Mouse (Mus musculus) midbrain, embryonic 10.5 days (tissue): Measurements from ENCODE around the gene Ascl3. TPM values are rescaled to one million over a fixed set of nuclear protein-coding genes. Genes with fewer than 3 reads are reported as not detected.

ENCODE experiments used
- DNase-seq: peaks from one replicate; pipeline ENCODE4 v3.0.0-alpha.2; 2017; ENCODE audit warnings: low spot score
- H3K27ac ChIP-seq: fragments of 300-500 bp; sonication (generic); replicated peaks from 2 replicates; pipeline ENCODE4 v1.5.1; 2016; ENCODE audit warnings: mild to moderate bottlenecking
- H3K27me3 ChIP-seq: fragments of 300-500 bp; sonication (generic); 2 replicates; pipeline ENCODE4 v1.6.1; 2016; ENCODE audit warnings: low read depth, mild to moderate bottlenecking; ENCODE audit not compliant: poor library complexity, severe bottlenecking
- H3K36me3 ChIP-seq: fragments of 300-500 bp; sonication (generic); 2 replicates; pipeline ENCODE4 v1.6.1; 2016; ENCODE audit warnings: mild to moderate bottlenecking, moderate library complexity
- H3K4me1 ChIP-seq: fragments of 300-500 bp; sonication (generic); 2 replicates; pipeline ENCODE4 v1.6.1; 2016
- H3K4me3 ChIP-seq: fragments of 300-500 bp; sonication (generic); 2 replicates; pipeline ENCODE4 v1.5.1; 2016; ENCODE audit warnings: mild to moderate bottlenecking, moderate library complexity
- H3K9me3 ChIP-seq: fragments of 300-500 bp; sonication (generic); replicated peaks from 2 replicates; pipeline ENCODE4 v1.6.1; 2016; ENCODE audit warnings: mild to moderate bottlenecking
- WGBS: fragments of 180-500 bp; shearing (Covaris S2); methylation state at CpG from one replicate; pipeline ENCODE4 v1.1.7; 2016; 5-methylcytosine and 5-hydroxymethylcytosine counted together
- polyA plus RNA-seq: library from polyadenylated mRNA; unstranded; fragments of >200 nt; fragmentation: Nextera tagmentation; extraction: Ambion mirVana; gene quantifications from 2 replicates; pipeline ENCODE4 v1.2.1, GENCODE M21; 2016

The Ascl3 gene
- polyA plus RNA-seq, result 0.20 TPM in 1 of 2 replicates, not detected in the other

DNA sequence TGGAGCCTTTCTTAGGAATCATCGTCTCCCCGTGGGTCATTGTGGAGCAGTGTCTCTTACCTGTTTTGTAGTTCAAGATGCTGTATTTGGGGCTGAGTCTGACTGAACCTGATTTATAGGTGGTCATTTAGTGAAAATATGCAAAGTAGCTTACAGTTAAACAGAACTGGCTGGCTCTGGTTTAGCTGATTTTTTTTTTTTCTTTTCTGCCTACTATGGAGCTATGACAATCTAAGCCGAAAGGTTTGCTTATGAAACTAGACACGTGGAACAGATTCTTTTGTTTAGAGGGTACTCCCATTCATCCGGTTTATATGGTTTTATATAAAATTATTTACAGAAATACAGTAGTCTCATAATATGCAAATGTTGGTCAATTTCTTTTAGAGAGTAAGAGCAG lies at the start of gene Ascl3:
Gene Ascl3 (minus strand): TSS at position 101 of the 400 bp plus-strand sequence.
- no peak within 1 kb of the TSS for H3K4me3 ChIP-seq
- no peaks in the 10 kb centered on the region for H3K27me3 ChIP-seq
- H3K36me3 ChIP-seq, result peaks cover 13% of the 10 kb centered on the region; the same call in 1 of the 2 replicates
- H3K9me3 ChIP-seq, result no peaks in the 10 kb centered on the region
- DNase-seq, result no peak
- WGBS, result 91% methylated on average over 5 of the region's 5 CpGs
- 0 out of 2 replicates have a peak, but pooled peaks cover 3% of the 10 kb centered on the region for H3K4me1 ChIP-seq
- no peak within 1 kb of the TSS for H3K27ac ChIP-seq

DNA sequence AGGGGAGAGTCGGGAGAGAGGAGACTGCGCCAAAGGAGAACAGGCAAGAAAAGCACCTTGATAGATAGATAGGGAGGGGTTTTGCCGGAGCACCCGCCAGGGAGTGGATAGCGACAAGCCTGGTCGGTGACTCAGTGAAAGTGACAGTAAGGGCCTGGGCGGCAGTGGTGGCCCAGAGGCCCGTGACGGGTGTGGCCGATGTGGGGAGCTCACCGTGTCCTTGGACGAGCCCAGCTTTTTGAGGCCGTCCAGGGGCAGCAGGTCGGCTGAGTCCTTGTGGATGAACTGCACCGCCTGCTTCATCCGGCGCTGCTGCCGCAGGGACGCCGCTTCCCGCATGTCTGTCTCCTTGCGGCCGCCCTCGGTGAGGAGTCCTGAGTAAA lies 49.6 kb upstream of the Ascl3 start:
- peaks cover 17% of the 10 kb centered on the region for H3K4me1 ChIP-seq
- 2% methylated on average over 24 of the region's 24 CpGs for WGBS
- no peak for DNase-seq
- H3K27ac ChIP-seq, result peak overlapping the region; percentile 63; the same call in 1 of the 2 replicates
- H3K36me3 ChIP-seq, result no peaks in the 10 kb centered on the region
- H3K4me3 ChIP-seq, result peak overlapping the region; percentile 61
- peaks cover 61% of the 10 kb centered on the region for H3K27me3 ChIP-seq
- H3K9me3 ChIP-seq, result no peaks in the 10 kb centered on the region

DNA sequence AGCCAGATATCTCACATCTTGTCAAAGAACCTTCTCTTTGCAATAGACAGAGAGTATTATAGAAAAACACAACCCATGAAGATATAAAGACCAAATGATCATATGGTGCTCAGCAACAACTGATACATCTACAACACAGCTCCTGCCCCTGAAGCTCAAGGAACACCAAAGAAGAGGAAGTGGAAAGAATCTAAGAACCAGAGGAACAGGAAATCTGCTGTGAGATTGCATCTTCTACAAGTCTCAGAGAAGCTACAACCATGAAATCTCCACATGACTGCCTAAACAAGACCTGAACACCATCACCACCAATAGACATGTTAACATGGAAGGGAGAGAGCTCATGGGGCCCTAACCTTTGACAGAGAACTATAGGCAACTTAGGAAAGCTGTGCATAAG lies 40.7 kb upstream of the Ascl3 start:
- no peak for DNase-seq
- H3K27ac ChIP-seq, result no peak overlapping the region
- H3K4me1 ChIP-seq, result no peaks in the 10 kb centered on the region
- no peaks in the 10 kb centered on the region for H3K36me3 ChIP-seq
- H3K9me3 ChIP-seq, result no peaks in the 10 kb centered on the region
- no peaks in the 10 kb centered on the region for H3K27me3 ChIP-seq
- H3K4me3 ChIP-seq, result no peak overlapping the region

DNA sequence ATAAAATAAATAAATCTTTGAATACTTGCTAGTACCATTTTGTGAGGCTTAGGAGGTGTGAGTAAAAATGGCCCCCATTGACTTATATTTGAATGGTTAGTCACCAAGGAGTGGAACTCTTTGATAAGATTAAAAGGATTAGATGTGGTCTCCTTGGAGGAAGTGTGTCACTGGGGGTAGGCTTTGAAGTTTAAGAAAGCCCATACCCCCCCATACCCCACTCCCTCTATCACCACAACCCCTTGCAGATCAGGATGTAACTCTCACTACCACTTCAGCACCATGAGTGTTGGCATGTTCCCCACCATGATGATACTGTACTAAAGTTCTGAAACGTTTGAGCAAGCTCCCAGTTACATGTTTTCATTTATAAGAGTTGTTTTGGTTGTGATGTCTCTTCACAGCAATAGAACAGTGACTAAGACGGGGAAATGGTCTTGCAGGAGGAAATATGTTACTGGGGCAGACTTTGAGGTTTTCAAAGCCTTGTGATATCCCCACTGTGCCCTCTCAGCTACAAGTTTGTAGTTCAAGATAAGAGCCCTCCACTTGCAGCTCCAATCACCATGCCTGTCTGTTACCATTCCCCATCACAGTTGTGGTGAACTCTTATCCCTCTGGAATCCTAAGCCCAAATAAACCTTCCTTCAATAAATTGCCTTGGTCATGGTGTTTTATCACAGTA lies 37.3 kb upstream of the Ascl3 start:
- H3K27ac ChIP-seq, result no peak overlapping the region
- H3K36me3 ChIP-seq, result no peaks in the 10 kb centered on the region
- no peaks in the 10 kb centered on the region for H3K9me3 ChIP-seq
- no peak for DNase-seq
- H3K27me3 ChIP-seq, result no peaks in the 10 kb centered on the region
- H3K4me1 ChIP-seq, result no peaks in the 10 kb centered on the region
- no peak overlapping the region for H3K4me3 ChIP-seq
- WGBS, result 56% methylated on average over 2 of the region's 2 CpGs

DNA sequence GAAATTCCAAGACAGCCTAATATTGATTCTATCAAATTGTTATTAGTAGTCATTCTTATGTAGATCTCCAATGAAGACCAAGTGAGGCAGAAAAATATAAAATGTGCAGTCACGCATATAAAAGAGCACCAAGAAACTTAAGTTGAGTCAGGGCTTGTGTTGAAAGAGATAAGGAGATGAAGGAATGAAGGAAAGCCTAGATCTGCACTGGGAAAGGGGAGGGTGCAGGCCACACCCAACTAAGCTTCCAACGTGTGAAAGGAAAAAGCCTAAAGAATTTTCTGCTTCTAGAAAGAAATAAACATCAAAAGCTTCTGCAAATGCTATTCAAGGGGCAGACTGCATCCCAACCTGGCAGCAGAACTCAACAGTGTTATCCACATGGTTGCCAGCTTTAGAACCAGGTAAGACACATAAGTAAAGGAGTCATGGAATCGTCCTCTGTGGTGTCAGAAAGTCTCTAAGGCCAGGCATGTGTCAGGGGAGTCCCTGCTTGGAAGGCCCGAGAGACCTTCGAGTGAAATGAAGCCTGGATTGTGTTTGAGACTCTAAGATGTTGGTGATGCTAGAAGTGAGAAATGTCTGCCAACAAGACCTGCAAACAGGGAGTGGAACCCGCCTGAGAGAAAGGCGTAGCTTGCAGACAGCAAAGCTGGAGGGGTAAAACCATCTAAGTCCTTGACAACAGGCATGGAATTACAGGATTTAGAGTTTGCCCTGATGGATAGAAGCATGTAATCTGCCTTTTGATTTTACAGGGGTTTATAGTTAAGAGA lies 36.2 kb upstream of the Ascl3 start:
- no peaks in the 10 kb centered on the region for H3K27me3 ChIP-seq
- 88% methylated on average over 7 of the region's 7 CpGs for WGBS
- H3K36me3 ChIP-seq, result no peaks in the 10 kb centered on the region

DNA sequence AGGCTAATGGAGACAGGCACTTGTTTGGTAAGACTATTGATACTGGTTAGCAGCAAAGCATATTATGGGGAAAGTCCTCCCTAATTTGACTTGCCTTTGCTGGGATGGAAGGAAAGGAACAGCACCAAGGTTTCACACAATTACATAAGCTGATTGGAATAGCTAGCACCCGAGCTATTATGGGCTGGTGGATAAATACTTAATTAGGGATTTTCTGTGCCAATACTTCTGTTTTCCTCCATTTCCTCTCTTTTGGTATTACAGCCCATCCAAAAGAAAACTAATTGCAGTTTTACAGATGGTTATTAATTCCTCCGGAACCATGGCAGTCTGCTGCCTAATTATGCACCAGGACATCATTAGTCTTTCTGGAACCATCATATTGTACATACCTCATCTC lies 32.5 kb upstream of the Ascl3 start:
- WGBS, result 83% methylated on average over 2 of the region's 2 CpGs
- DNase-seq, result no peak

More for the DNA sequence above, 36.2 kb upstream of the Ascl3 start:
- H3K4me1 ChIP-seq, result no peaks in the 10 kb centered on the region
- no peak overlapping the region for H3K4me3 ChIP-seq
- H3K9me3 ChIP-seq, result no peaks in the 10 kb centered on the region
- DNase-seq, result no peak
- H3K27ac ChIP-seq, result no peak overlapping the region

DNA sequence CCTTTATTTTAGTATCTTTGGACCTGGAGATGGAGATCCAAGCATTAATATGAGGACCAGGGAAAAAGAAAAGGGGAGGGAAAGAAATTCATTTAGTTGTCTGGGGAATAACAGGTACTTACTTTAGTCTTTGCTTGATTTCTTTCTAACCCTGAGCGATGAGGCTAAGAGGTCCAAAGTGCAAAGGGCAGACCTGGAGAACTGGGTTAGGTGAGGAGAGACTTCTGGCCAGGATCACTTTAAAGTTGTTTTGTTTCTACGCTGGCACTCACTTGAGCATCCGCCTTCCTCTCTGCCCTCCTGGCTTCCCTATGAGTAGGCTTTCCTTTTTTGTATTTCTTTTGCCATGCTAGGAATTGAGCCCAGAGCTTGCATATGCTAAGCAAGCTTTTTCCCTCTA lies 24.8 kb upstream of the Ascl3 start:
- H3K36me3 ChIP-seq, result no peaks in the 10 kb centered on the region
- no peaks in the 10 kb centered on the region for H3K27me3 ChIP-seq
- no peak overlapping the region for H3K27ac ChIP-seq
- DNase-seq, result no peak
- no peak overlapping the region for H3K4me3 ChIP-seq
- 95% methylated on average over 3 of the region's 3 CpGs for WGBS
- H3K4me1 ChIP-seq, result peaks cover 20% of the 10 kb centered on the region
- no peaks in the 10 kb centered on the region for H3K9me3 ChIP-seq

More for the DNA sequence above, 32.5 kb upstream of the Ascl3 start:
- H3K9me3 ChIP-seq, result no peaks in the 10 kb centered on the region
- H3K27ac ChIP-seq, result no peak overlapping the region
- H3K4me3 ChIP-seq, result no peak overlapping the region
- no peaks in the 10 kb centered on the region for H3K36me3 ChIP-seq
- H3K4me1 ChIP-seq, result no peaks in the 10 kb centered on the region
- H3K27me3 ChIP-seq, result no peaks in the 10 kb centered on the region

DNA sequence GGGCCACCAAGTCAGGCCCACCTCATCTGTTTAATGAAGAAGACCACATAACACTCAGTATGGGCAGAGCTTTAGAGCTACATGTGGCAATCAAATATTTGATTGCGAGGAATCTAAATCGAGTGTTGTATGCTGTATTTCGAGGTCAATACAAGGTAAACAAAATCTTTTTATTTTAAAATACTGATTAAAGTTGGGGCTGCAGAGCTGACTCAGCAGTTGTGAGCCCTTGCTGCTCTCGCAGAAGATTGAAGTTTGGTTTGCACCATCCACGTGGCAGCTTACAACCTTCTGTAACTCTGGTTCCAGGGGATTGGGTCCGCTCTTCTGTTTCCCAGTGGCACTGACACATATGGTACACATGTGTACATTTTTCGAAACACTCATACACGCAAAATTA lies 22.5 kb upstream of the Ascl3 start:
- Histone ChIP-seq H3K4me1 (peaks cover 22% of the 10 kb centered on the region), H3K36me3 (no peaks in the 10 kb centered on the region), H3K27ac (no peak overlapping the region), H3K4me3 (no peak overlapping the region), H3K27me3 (no peaks in the 10 kb centered on the region), H3K9me3 (no peaks in the 10 kb centered on the region)
- no peak for DNase-seq
- 94% methylated on average over 8 of the region's 8 CpGs for WGBS

DNA sequence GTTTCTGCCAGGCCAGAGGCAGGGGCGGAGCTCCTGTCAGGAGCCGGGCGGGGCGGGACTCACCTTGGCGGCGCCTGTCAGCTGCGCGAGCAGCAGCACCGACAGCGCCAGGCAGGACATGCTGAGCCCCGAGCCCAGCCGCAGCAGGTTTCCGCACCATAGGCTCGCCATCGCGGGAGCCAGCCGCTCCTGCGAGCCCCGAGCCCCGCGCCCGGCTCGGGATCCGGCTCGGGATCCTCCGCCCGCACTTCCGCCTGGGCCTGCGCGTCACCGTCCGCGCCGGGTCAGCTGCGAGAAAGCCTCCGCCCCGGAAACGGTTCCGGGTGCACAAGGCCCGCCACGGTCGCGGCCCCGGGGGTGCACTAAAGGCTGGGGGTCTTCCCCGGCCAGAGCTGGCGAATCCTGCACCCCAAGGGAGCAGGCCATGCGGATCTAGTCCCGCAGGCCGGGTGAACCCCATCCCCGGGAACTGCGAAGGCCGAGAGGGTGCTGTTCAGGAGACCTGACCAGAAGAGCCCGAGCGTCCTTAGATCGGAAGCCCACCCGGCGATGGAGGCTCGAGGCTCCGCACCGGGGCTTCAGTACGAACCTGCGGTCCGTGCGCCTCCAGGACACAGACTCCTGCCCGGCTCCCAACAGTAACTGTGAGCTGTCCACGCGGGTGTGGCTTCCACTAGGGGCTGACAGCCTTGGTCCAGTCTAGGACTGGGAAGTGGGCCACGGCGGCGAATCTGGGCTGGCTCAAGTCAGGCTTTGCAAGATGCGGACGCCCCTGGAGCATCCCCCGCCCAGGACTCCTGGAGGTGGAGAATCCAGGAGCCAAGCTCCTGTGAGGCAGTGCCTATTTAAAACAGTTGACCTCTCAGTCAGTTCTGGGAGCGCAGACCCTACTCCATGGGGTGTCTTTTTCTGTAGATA lies 20.7 kb upstream of the Ascl3 start, which contains the start of gene Tmem9b:
Gene Tmem9b (minus strand): TSS at position 868 of the 918 bp plus-strand sequence.
- Histone ChIP-seq H3K4me3 (peak within 1 kb of the TSS; percentile 95), H3K27me3 (no peaks in the 10 kb centered on the region), H3K9me3 (no peaks in the 10 kb centered on the region), H3K36me3 (no peaks in the 10 kb centered on the region), H3K27ac (peak within 1 kb of the TSS; percentile 94), H3K4me1 (peaks cover 22% of the 10 kb centered on the region)
- peak; percentile 83 for DNase-seq
- whole genome bisulfite sequencing, result under 1% methylated on average over 74 of the region's 74 CpGs

DNA sequence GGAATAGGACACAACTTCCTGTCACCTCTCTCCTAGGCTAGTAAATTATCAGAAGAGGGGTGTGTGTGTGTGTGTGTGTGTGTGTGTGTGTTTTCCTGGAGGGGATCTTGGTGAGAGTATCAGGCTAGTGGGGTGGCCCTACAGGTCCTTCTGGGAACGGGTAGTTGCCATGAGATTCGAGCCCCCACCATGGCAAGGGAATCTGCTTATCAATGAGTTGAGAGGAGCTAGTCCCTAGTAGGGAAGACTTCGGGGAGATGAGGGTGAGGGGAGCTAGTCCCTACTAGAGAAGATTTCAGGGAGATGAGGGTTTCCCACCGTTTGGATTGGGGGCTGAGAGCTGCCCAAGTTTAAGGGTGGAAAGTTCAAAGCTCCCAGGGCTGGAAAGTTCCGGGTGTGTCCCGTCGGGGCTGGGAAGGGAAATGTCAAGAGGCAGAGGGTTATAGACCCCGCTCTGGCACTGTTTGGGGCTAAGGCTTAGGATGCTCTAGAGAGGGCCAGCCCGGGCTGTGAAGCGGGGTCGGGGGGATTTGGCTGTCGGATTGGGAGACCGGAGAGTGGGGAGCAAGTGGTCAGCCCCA lies 20.0 kb upstream of the Ascl3 start:
- H3K9me3 ChIP-seq, result no peaks in the 10 kb centered on the region
- H3K4me1 ChIP-seq, result peaks cover 22% of the 10 kb centered on the region
- WGBS, result 3% methylated on average over 13 of the region's 13 CpGs
- peak overlapping the region; percentile 95 for H3K4me3 ChIP-seq
- DNase-seq, result no peak
- H3K27me3 ChIP-seq, result no peaks in the 10 kb centered on the region
- H3K36me3 ChIP-seq, result 0 out of 2 replicates have a peak, but pooled peaks cover 2% of the 10 kb centered on the region
- H3K27ac ChIP-seq, result peak overlapping the region; percentile 94

DNA sequence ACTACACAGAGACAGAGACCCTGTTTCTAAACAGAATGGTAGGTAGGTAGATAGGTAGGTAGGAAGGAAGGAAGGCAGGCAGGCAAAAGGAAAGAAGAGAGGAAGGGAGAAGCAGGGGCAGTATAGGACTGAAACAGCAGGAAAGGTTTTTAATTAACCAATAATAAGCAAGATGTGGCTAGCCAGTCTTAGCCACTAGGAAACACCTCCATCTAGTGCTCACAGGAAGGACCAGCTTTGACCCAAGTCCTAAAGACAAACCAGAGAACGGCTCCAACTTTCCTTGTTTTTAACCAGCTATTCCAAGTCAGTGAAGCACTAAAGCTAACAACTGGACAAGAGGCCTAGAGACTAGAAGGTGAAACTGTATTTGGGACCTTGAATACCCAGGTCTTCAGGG lies 16.2 kb upstream of the Ascl3 start:
- H3K36me3 ChIP-seq, result peaks cover 32% of the 10 kb centered on the region
- 62% methylated on average over 1 of the region's 1 CpGs for WGBS
- H3K27me3 ChIP-seq, result no peaks in the 10 kb centered on the region
- no peak overlapping the region for H3K4me3 ChIP-seq
- no peak for DNase-seq
- H3K4me1 ChIP-seq, result peaks cover 12% of the 10 kb centered on the region
- H3K27ac ChIP-seq, result no peak overlapping the region
- no peaks in the 10 kb centered on the region for H3K9me3 ChIP-seq

DNA sequence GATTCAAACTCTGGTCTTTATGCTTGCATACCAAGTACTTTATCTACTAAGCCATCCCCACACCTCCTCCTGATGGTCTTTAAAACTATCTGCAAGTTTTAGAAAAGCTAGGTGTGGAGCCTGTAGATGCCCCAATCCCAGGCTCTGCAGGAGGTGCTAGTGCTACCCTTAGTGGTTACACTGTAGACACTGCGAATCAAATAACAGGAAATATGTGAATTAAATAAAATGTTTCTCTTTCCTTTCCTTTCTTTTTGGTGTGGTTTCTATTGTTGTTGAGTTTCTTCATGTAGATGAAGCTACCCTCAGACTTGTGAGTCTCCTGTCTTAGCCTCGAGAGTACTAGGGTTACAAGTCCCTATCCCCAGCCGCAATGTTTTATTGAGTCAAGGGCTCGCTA lies 10.2 kb upstream of the Ascl3 start:
- DNase-seq, result no peak
- Histone ChIP-seq H3K27ac (no peak overlapping the region), H3K4me1 (no peaks in the 10 kb centered on the region), H3K9me3 (no peaks in the 10 kb centered on the region), H3K36me3 (peaks cover 52% of the 10 kb centered on the region), H3K4me3 (no peak overlapping the region), H3K27me3 (no peaks in the 10 kb centered on the region)
- 91% methylated on average over 4 of the region's 4 CpGs for WGBS
